Mouse (Mus musculus) lung, embryonic 14.5 days (tissue): ENCODE data around the gene Hist2h3c2. TPM values are rescaled to one million over a fixed set of nuclear protein-coding genes. Genes with fewer than 3 reads are reported as not detected.
"Not testable (repeated sequence)": the region's sequence is repeated elsewhere in the genome, so short reads cannot be mapped to it uniquely, and the experiment has no call there.

Source experiments
- ATAC-seq: fragments of 200-750 bp; cut with Nextera tagmentation; 2 replicates; pipeline ENCODE4 v1.8.0; 2017; ENCODE audit warnings: mild to moderate bottlenecking, moderate TSS enrichment, moderate library complexity; ENCODE audit not compliant: insufficient read depth
- DNase-seq: peaks from one replicate; pipeline ENCODE4 v3.0.0-alpha.2; 2015
- H3K27ac ChIP-seq: fragments of 300-500 bp; sonication (generic); 2 replicates; pipeline ENCODE4 v1.5.1; 2014; ENCODE audit warnings: low read depth, mild to moderate bottlenecking, moderate library complexity
- H3K27me3 ChIP-seq: fragments of 300-500 bp; sonication (generic); 2 replicates; pipeline ENCODE4 v1.6.1; 2014; ENCODE audit warnings: low read length, control low read depth; ENCODE audit not compliant: insufficient read depth
- H3K36me3 ChIP-seq: fragments of 300-500 bp; sonication (generic); 2 replicates; pipeline ENCODE4 v1.6.1; 2014; ENCODE audit warnings: control low read depth; ENCODE audit not compliant: insufficient read depth
- H3K4me1 ChIP-seq: fragments of 300-500 bp; sonication (generic); 2 replicates; pipeline ENCODE4 v1.6.1; 2014; ENCODE audit warnings: antibody characterized with exemption, control low read depth; ENCODE audit not compliant: insufficient read depth
- H3K4me2 ChIP-seq: fragments of 300-500 bp; sonication (generic); 2 replicates; pipeline ENCODE4 v1.6.1; 2014; ENCODE audit warnings: mild to moderate bottlenecking
- H3K4me3 ChIP-seq: fragments of 300-500 bp; sonication (generic); 2 replicates; pipeline ENCODE4 v1.5.1; 2014; ENCODE audit warnings: low read depth, low read length
- H3K9ac ChIP-seq: fragments of 300-500 bp; sonication (generic); 2 replicates; pipeline ENCODE4 v1.6.1; 2014
- H3K9me3 ChIP-seq: fragments of 300-500 bp; sonication (generic); 2 replicates; pipeline ENCODE4 v1.6.1; 2016; ENCODE audit warnings: low read depth, low read length, control low read depth
- CTCF ChIP-seq: IDR thresholded peaks from 2 replicates; pipeline ENCODE4 v1.5.1; 2016; ENCODE audit warnings: antibody characterized with exemption, low read depth
- WGBS: fragments of 180-500 bp; shearing (Covaris S2); extraction: QIAGEN DNeasy Blood & Tissue Kit; methylation state at CpG from one replicate; pipeline ENCODE4 v1.1.7; 2014; 5-methylcytosine and 5-hydroxymethylcytosine counted together
- polyA plus RNA-seq: library from polyadenylated mRNA; unstranded; fragments of >200 nt; fragmentation: Nextera tagmentation; extraction: Ambion mirVana; gene quantifications from 2 replicates; pipeline ENCODE4 v1.2.1, GENCODE M21; 2014

Hist2h3c2 gene
- polyA plus RNA-seq, 1 experiment from 2014 or later = 14.4 TPM

GRCm38 (mm10) chr3:96248141-96249033, 9.5 kb upstream of the Hist2h3c2 start:
- peak overlapping the region; percentile 52 for H3K4me3 ChIP-seq
- peak; percentile 36 for DNase-seq
- no peaks in the 10 kb centered on the region for H3K9me3 ChIP-seq
- peak overlapping the region; percentile 86; the same call in 1 of the 2 replicates for H3K27ac ChIP-seq
- peak overlapping the region; percentile 70 for H3K4me2 ChIP-seq
- H3K27me3 ChIP-seq = no peaks in the 10 kb centered on the region
- 30% methylated on average over 6 of the region's 6 CpGs for WGBS
- no peak for TF ChIP-seq CTCF
- H3K9ac ChIP-seq = peak overlapping the region; percentile 62
- ATAC-seq = no peak
- H3K36me3 ChIP-seq = no peaks in the 10 kb centered on the region
- H3K4me1 ChIP-seq = peaks cover 8% of the 10 kb centered on the region

GRCm38 (mm10) chr3:96247356-96248140, 8.6 kb upstream of the Hist2h3c2 start:
- peaks cover 8% of the 10 kb centered on the region for H3K4me1 ChIP-seq
- H3K36me3 ChIP-seq = no peaks in the 10 kb centered on the region
- peak overlapping the region; percentile 52 for H3K4me3 ChIP-seq
- H3K27me3 ChIP-seq = no peaks in the 10 kb centered on the region
- ATAC-seq (no peak), DNase-seq (peak; percentile 54)
- peak overlapping the region; percentile 70 for H3K4me2 ChIP-seq
- TF ChIP-seq CTCF = no peak
- no peaks in the 10 kb centered on the region for H3K9me3 ChIP-seq
- peak overlapping the region; percentile 86 for H3K27ac ChIP-seq
- peak overlapping the region; percentile 62 for H3K9ac ChIP-seq
- 2% methylated on average over 11 of the region's 11 CpGs for WGBS

DNA sequence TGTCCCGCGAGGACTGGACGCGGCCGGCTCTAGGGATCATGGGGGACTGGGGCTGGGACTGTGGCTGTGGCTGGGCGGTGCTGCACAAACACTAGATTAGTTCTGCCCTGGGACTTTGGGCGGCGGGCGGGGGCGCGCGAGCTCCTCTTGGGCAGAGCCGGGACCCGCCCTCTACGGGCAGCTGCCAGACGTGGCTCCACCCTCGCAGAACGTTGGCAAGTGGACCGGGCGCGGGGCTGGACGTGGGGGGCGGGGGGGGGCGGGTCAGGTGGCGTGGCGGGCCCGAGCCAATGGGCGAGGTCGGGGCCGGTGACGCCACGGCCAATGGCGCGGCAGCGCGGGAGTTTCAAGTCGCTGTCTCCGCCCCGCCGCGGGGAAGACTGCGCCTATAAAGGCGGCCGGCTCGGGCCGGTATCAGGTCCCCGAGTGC, 7.5 kb upstream of the Hist2h3c2 start, which contains the start of gene Hist2h3c1:
Gene Hist2h3c1, plus strand, starts transcription at position 259 of the 430 bp plus-strand sequence.
- H3K9me3 ChIP-seq, H3K36me3 ChIP-seq, H3K4me1 ChIP-seq, H3K27me3 ChIP-seq, DNase-seq: not testable (repeated sequence)
- WGBS = 1% methylated on average over 11 of the region's 47 CpGs
- H3K27ac ChIP-seq = peak within 1 kb of the TSS; percentile 86
- peak within 1 kb of the TSS; percentile 70 for H3K4me2 ChIP-seq
- H3K9ac ChIP-seq = peak within 1 kb of the TSS; percentile 62
- peak; percentile 92 for ATAC-seq
- H3K4me3 ChIP-seq = peak within 1 kb of the TSS; percentile 52

DNA sequence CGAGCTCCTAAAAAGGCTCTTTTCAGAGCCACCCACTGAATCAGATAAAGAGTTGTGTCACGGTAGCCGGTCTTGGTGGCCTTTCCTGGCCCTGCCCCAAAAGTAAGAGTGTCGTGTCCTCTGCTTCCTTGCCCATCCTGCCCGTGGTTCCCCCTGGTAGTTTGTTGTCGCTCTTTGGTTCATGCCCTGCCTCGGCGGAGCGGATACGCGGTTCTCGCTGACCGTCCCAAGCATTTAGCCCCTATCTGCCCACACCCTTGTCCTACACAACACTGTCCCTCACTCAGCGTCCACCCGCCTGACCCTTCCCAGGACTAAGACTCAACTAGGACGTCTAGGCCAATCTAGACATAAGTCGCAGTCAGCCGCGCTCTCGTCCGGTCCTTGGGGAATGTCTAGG, 7.1 kb upstream of the Hist2h3c2 start:
- not testable (repeated sequence) for H3K36me3 ChIP-seq, H3K9me3 ChIP-seq, H3K27me3 ChIP-seq, ATAC-seq, H3K4me2 ChIP-seq, DNase-seq, H3K4me1 ChIP-seq
- H3K4me3 ChIP-seq = peak overlapping the region; percentile 22; the same call in 1 of the 2 replicates
- 0% methylated on average over 10 of the region's 21 CpGs for WGBS
- peak overlapping the region; percentile 70; the same call in 1 of the 2 replicates for H3K27ac ChIP-seq
- peak overlapping the region; percentile 43; the same call in 1 of the 2 replicates for H3K9ac ChIP-seq

- not testable (repeated sequence) for H3K36me3 ChIP-seq, H3K9me3 ChIP-seq, H3K4me1 ChIP-seq, H3K27me3 ChIP-seq
- Histone ChIP-seq H3K9ac (peak within 1 kb of the TSS; percentile 67), H3K27ac (peak within 1 kb of the TSS; percentile 98), H3K4me2 (peak within 1 kb of the TSS; percentile 70), H3K4me3 (peak within 1 kb of the TSS; percentile 42)
- peak; percentile 80 for DNase-seq
- peak; percentile 82 for ATAC-seq
- 1% methylated on average over 18 of the region's 88 CpGs for WGBS
Measured at GRCm38 (mm10) chr3:96245003-96245886, 6.3 kb upstream of the Hist2h3c2 start, which contains the start of gene Hist2h2aa1. TSS of gene Hist2h2aa1 (plus strand) at chr3:96245497.

GRCm38 (mm10) chr3:96243921-96244572, 5.1 kb upstream of the Hist2h3c2 start:
- no peaks in the 10 kb centered on the region for H3K9me3 ChIP-seq
- H3K27ac ChIP-seq = peak overlapping the region; percentile 98
- peak overlapping the region; percentile 67 for H3K9ac ChIP-seq
- no peak for ATAC-seq
- TF ChIP-seq CTCF = no peak
- H3K4me1 ChIP-seq = peaks cover 8% of the 10 kb centered on the region
- H3K27me3 ChIP-seq = no peaks in the 10 kb centered on the region
- 75% methylated on average over 7 of the region's 7 CpGs for WGBS
- H3K4me2 ChIP-seq = peak overlapping the region; percentile 70
- no peak for DNase-seq
- peak overlapping the region; percentile 42 for H3K4me3 ChIP-seq
- no peaks in the 10 kb centered on the region for H3K36me3 ChIP-seq
